Mouse (Mus musculus): ENCODE measurements around the gene Sytl3. TPM values are rescaled to one million over a fixed set of nuclear protein-coding genes. Genes with fewer than 3 reads are reported as not detected.
"Not testable (repeated sequence)": the region's sequence is repeated elsewhere in the genome, so short reads cannot be mapped to it uniquely, and the experiment has no call there.

Sytl3 gene
- 0.79 and 1.1 TPM in 2 replicates for polyA plus RNA-seq (2015; fragmentation: Nextera tagmentation; extraction: Ambion mirVana)

- 72% methylated on average over 6 of the region's 7 CpGs for WGBS
- H3K9me3 ChIP-seq; H3K4me2 ChIP-seq; H3K27me3 ChIP-seq (replicated peaks); H3K36me3 ChIP-seq; H3K27ac ChIP-seq; ATAC-seq (ENCODE audit: insufficient read depth, low FRiP score, low read depth); H3K4me3 ChIP-seq (replicated peaks); H3K4me1 ChIP-seq; H3K9ac ChIP-seq: not testable (repeated sequence)
These were observed at the start of gene Sytl3 for GRCm38 (mm10) chr17:6658801-6659200. Gene Sytl3 (plus strand): TSS chr17:6659093.

- H3K27ac ChIP-seq; H3K9ac ChIP-seq; H3K9me3 ChIP-seq; ATAC-seq (ENCODE audit: insufficient read depth, low FRiP score, low read depth); H3K4me3 ChIP-seq (replicated peaks); H3K4me2 ChIP-seq; H3K4me1 ChIP-seq; H3K27me3 ChIP-seq (replicated peaks); H3K36me3 ChIP-seq: not testable (repeated sequence)
- WGBS: 85% methylated on average over 11 of the region's 14 CpGs
These were observed 45.4 kb upstream of the Sytl3 start for GRCm38 (mm10) chr17:6613524-6613923.

- not testable (repeated sequence) for ATAC-seq (ENCODE audit: insufficient read depth, low FRiP score, low read depth); H3K36me3 ChIP-seq; H3K27ac ChIP-seq; H3K27me3 ChIP-seq (replicated peaks); H3K4me1 ChIP-seq; H3K9me3 ChIP-seq; H3K4me2 ChIP-seq; H3K9ac ChIP-seq; H3K4me3 ChIP-seq (replicated peaks)
- 87% methylated on average over 4 of the region's 9 CpGs for WGBS
These were observed 44.6 kb upstream of the Sytl3 start for GRCm38 (mm10) chr17:6614316-6614715.

GRCm38 (mm10) chr17:6616731-6617130 lies 42.2 kb upstream of the Sytl3 start:
- 94% methylated on average over 9 of the region's 9 CpGs for WGBS
- H3K9ac ChIP-seq; H3K4me2 ChIP-seq; H3K9me3 ChIP-seq; H3K27ac ChIP-seq; H3K27me3 ChIP-seq (replicated peaks); H3K4me3 ChIP-seq (replicated peaks); H3K4me1 ChIP-seq; H3K36me3 ChIP-seq; ATAC-seq (ENCODE audit: insufficient read depth, low FRiP score, low read depth): not testable (repeated sequence)

GRCm38 (mm10) chr17:6617689-6618400 lies 41.0 kb upstream of the Sytl3 start:
- not testable (repeated sequence) for H3K9me3 ChIP-seq; H3K27me3 ChIP-seq (replicated peaks); H3K36me3 ChIP-seq; H3K4me1 ChIP-seq; H3K9ac ChIP-seq; H3K4me2 ChIP-seq; H3K4me3 ChIP-seq (replicated peaks); H3K27ac ChIP-seq
- WGBS: 50% methylated on average over 8 of the region's 13 CpGs
- peak; percentile 53 for ATAC-seq (ENCODE audit: insufficient read depth, low FRiP score, low read depth)

GRCm38 (mm10) chr17:6619271-6619670 lies 39.6 kb upstream of the Sytl3 start:
- 92% methylated on average over 5 of the region's 5 CpGs for WGBS
- not testable (repeated sequence) for H3K4me2 ChIP-seq; H3K4me3 ChIP-seq (replicated peaks); H3K9me3 ChIP-seq; H3K9ac ChIP-seq; H3K4me1 ChIP-seq; H3K27ac ChIP-seq; H3K36me3 ChIP-seq; ATAC-seq (ENCODE audit: insufficient read depth, low FRiP score, low read depth); H3K27me3 ChIP-seq (replicated peaks)

- H3K36me3 ChIP-seq; H3K4me3 ChIP-seq (replicated peaks); H3K9me3 ChIP-seq; H3K9ac ChIP-seq; ATAC-seq (ENCODE audit: insufficient read depth, low FRiP score, low read depth); H3K27ac ChIP-seq; H3K27me3 ChIP-seq (replicated peaks); H3K4me2 ChIP-seq; H3K4me1 ChIP-seq: not testable (repeated sequence)
- 67% methylated on average over 6 of the region's 6 CpGs for WGBS
These were observed 38.9 kb upstream of the Sytl3 start for GRCm38 (mm10) chr17:6620035-6620434.

GRCm38 (mm10) chr17:6620730-6621451 lies 38.0 kb upstream of the Sytl3 start:
- not testable (repeated sequence) for H3K27ac ChIP-seq; H3K27me3 ChIP-seq (replicated peaks); H3K9me3 ChIP-seq; H3K9ac ChIP-seq; ATAC-seq (ENCODE audit: insufficient read depth, low FRiP score, low read depth); H3K4me1 ChIP-seq; H3K4me3 ChIP-seq (replicated peaks); H3K36me3 ChIP-seq; H3K4me2 ChIP-seq
- WGBS: 74% methylated on average over 18 of the region's 20 CpGs

- WGBS: 80% methylated on average over 11 of the region's 12 CpGs
- not testable (repeated sequence) for H3K4me3 ChIP-seq (replicated peaks); H3K36me3 ChIP-seq; H3K9me3 ChIP-seq; H3K9ac ChIP-seq; ATAC-seq (ENCODE audit: insufficient read depth, low FRiP score, low read depth); H3K4me2 ChIP-seq; H3K27me3 ChIP-seq (replicated peaks); H3K27ac ChIP-seq; H3K4me1 ChIP-seq
These were observed 36.9 kb upstream of the Sytl3 start for GRCm38 (mm10) chr17:6621976-6622375.

- not testable (repeated sequence) for H3K9ac ChIP-seq; H3K27me3 ChIP-seq (replicated peaks); ATAC-seq (ENCODE audit: insufficient read depth, low FRiP score, low read depth); H3K9me3 ChIP-seq; H3K4me3 ChIP-seq (replicated peaks); H3K36me3 ChIP-seq; H3K27ac ChIP-seq; H3K4me2 ChIP-seq; H3K4me1 ChIP-seq
- WGBS: 46% methylated on average over 1 of the region's 6 CpGs
These were observed 33.9 kb upstream of the Sytl3 start for GRCm38 (mm10) chr17:6624926-6625558.

- WGBS: 79% methylated on average over 4 of the region's 4 CpGs
- not testable (repeated sequence) for H3K27ac ChIP-seq; H3K27me3 ChIP-seq (replicated peaks); H3K4me2 ChIP-seq; ATAC-seq (ENCODE audit: insufficient read depth, low FRiP score, low read depth); H3K4me1 ChIP-seq; H3K36me3 ChIP-seq; H3K9me3 ChIP-seq; H3K4me3 ChIP-seq (replicated peaks); H3K9ac ChIP-seq
These were observed 28.5 kb upstream of the Sytl3 start for GRCm38 (mm10) chr17:6630398-6630797.

- WGBS: 82% methylated on average over 6 of the region's 6 CpGs
- not testable (repeated sequence) for H3K4me2 ChIP-seq; H3K9me3 ChIP-seq; H3K27ac ChIP-seq; H3K9ac ChIP-seq; ATAC-seq (ENCODE audit: insufficient read depth, low FRiP score, low read depth); H3K27me3 ChIP-seq (replicated peaks); H3K4me1 ChIP-seq; H3K36me3 ChIP-seq; H3K4me3 ChIP-seq (replicated peaks)
These were observed 26.0 kb upstream of the Sytl3 start for GRCm38 (mm10) chr17:6632850-6633249.

All from stomach, embryonic 15.5 days (tissue).